Mouse (Mus musculus) T-helper 17 cell (primary cell): Measurements from ENCODE around the gene Adcyap1r1.

ENCODE experiments used
- in situ Hi-C, 2 experiments: fragments of 300-600 bp; cut with MboI, MseI; formaldehyde crosslinking; loops; 1 replicate in 1 of 2; 2 replicates in 1 of 2; pipeline ENCODE4 v1.15.1; 2025; ENCODE audit warnings: high pct_unique_total_duplicates in 2 of 2

Adcyap1r1 gene

GRCm38 (mm10) chr6:55501061-55501460, 49.3 kb downstream of the Adcyap1r1 start:
- in situ Hi-C loops: no loop called here

GRCm38 (mm10) chr6:55502309-55502708, 50.5 kb downstream of the Adcyap1r1 start:
- in situ Hi-C loops: no loop called here

- in situ Hi-C loops: no loop called here
Measured at GRCm38 (mm10) chr6:55504797-55505488, 53.2 kb downstream of the Adcyap1r1 start.

- in situ Hi-C loops: no loop called here
Measured at GRCm38 (mm10) chr6:55506519-55506918, 54.7 kb downstream of the Adcyap1r1 start.

- in situ Hi-C loops: no loop called here
Measured at GRCm38 (mm10) chr6:55509130-55509870, 57.5 kb downstream of the Adcyap1r1 start.

- in situ Hi-C loops: loop anchor here in 1 of 2 experiments (5.0 kb wide), 1 partner anchor 119 kb away; no protein-coding TSS in a partner anchor
Measured at GRCm38 (mm10) chr6:55511212-55512065, 59.7 kb downstream of the Adcyap1r1 start.

- in situ Hi-C loops: loop anchor here in 1 of 2 experiments (5.0 kb wide), 1 partner anchor 120 kb away; no protein-coding TSS in a partner anchor
Measured at GRCm38 (mm10) chr6:55512066-55512703, 60.4 kb downstream of the Adcyap1r1 start.

- in situ Hi-C loops: loop anchor here in 1 of 2 experiments (5.0 kb wide), 1 partner anchor 121 kb away; no protein-coding TSS in a partner anchor
Measured at GRCm38 (mm10) chr6:55513477-55513876, 61.7 kb downstream of the Adcyap1r1 start.

GRCm38 (mm10) chr6:55519605-55520201, 67.9 kb downstream of the Adcyap1r1 start:
- in situ Hi-C loops: loop anchor here (5.0 kb wide), 1 partner anchor 433 kb away; no protein-coding TSS in a partner anchor

- in situ Hi-C loops: loop anchor here (5.0 kb wide), 1 partner anchor 432 kb away; no protein-coding TSS in a partner anchor
Measured at GRCm38 (mm10) chr6:55520237-55521095, 68.7 kb downstream of the Adcyap1r1 start.

GRCm38 (mm10) chr6:55536469-55536868, 84.7 kb downstream of the Adcyap1r1 start:
- in situ Hi-C loops: no loop called here

- in situ Hi-C loops: no loop called here
Measured at GRCm38 (mm10) chr6:55539196-55539595, 87.4 kb downstream of the Adcyap1r1 start.

- in situ Hi-C loops: no loop called here
Measured at GRCm38 (mm10) chr6:55542359-55542758, 90.6 kb downstream of the Adcyap1r1 start.

- in situ Hi-C loops: no loop called here
Measured at GRCm38 (mm10) chr6:55543345-55543744, 91.6 kb downstream of the Adcyap1r1 start.

GRCm38 (mm10) chr6:55549211-55549610, 97.4 kb downstream of the Adcyap1r1 start:
- in situ Hi-C loops: no loop called here

GRCm38 (mm10) chr6:55550926-55551325, 99.1 kb downstream of the Adcyap1r1 start:
- in situ Hi-C loops: no loop called here
